Mouse (Mus musculus) embryonic facial prominence, embryonic 10.5 days (tissue): ENCODE data around the gene Krt9. TPM values are rescaled to one million over a fixed set of nuclear protein-coding genes. Genes with fewer than 3 reads are reported as not detected.

ENCODE experiments used
- DNase-seq: peaks from one replicate; pipeline ENCODE4 v3.0.0-alpha.2; 2017; ENCODE audit warnings: low spot score
- H3K27ac ChIP-seq: fragments of 300-500 bp; sonication (generic); replicated peaks from 2 replicates; pipeline ENCODE4 v1.5.1; 2016; ENCODE audit warnings: mild to moderate bottlenecking
- H3K27me3 ChIP-seq: fragments of 300-500 bp; sonication (generic); replicated peaks from 2 replicates; pipeline ENCODE4 v1.6.1; 2016; ENCODE audit warnings: low read depth, mild to moderate bottlenecking; ENCODE audit not compliant: poor library complexity, severe bottlenecking
- H3K36me3 ChIP-seq: fragments of 300-500 bp; sonication (generic); replicated peaks from 2 replicates; pipeline ENCODE4 v1.6.1; 2016; ENCODE audit warnings: mild to moderate bottlenecking, moderate library complexity
- H3K4me1 ChIP-seq: fragments of 300-500 bp; sonication (generic); 2 replicates; pipeline ENCODE4 v1.6.1; 2016
- H3K4me3 ChIP-seq: fragments of 300-500 bp; sonication (generic); 2 replicates; pipeline ENCODE4 v1.5.1; 2016; ENCODE audit warnings: mild to moderate bottlenecking, moderate library complexity
- H3K9me3 ChIP-seq: fragments of 300-500 bp; sonication (generic); 2 replicates; pipeline ENCODE4 v1.6.1; 2016; ENCODE audit warnings: mild to moderate bottlenecking
- WGBS: fragments of 180-500 bp; shearing (Covaris S2); methylation state at CpG from one replicate; pipeline ENCODE4 v1.1.7; 2016; 5-methylcytosine and 5-hydroxymethylcytosine counted together
- polyA plus RNA-seq: library from polyadenylated mRNA; unstranded; fragments of >200 nt; fragmentation: Nextera tagmentation; extraction: Ambion mirVana; gene quantifications from 2 replicates; pipeline ENCODE4 v1.2.1, GENCODE M21; 2016

The Krt9 gene
- polyA plus RNA-seq, 1 experiment from 2014 or later, result not detected

DNA sequence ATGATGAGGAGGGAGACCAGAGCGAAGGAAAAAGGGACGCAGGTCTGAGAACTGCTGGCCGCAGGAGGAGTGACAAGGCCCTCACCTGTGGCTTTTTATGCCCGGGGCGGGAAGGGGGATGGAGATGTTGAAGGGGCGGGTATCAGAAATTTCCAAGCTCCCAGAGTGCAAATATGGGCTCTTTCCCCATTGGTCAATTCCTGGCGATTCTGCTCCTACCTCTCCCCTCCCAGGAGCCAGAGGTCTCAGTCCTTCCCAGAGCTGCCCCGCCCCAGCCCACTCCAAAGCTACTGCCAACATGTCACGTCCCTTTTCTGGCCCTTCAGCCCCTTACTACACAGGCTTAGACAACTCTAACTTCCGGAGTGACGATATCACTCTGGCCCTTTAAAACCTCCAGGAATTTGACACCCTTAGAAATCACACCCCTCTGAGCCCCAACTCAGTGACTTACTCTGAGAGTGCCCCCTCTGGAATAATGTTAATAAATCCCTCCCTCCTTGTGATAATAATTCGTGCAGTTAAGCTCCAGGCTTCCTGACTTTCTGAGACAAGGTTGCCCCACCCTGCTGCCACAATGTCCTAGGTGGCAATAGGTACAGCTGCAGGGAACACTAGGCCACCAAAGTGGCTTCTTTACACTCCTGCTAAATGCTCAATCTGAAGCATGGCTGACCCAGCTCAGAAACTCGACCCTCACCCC lies 47.0 kb downstream of the Krt9 start:
- H3K4me3 ChIP-seq, result peak overlapping the region; percentile 52
- no peak overlapping the region; the same call in 1 of the 2 replicates for H3K27ac ChIP-seq
- WGBS, result 4% methylated on average over 13 of the region's 13 CpGs
- peak; percentile 34 for DNase-seq
- H3K27me3 ChIP-seq, result peaks cover 45% of the 10 kb centered on the region
- peaks cover 24% of the 10 kb centered on the region for H3K4me1 ChIP-seq
- no peaks in the 10 kb centered on the region for H3K9me3 ChIP-seq
- no peaks in the 10 kb centered on the region for H3K36me3 ChIP-seq

- no peaks in the 10 kb centered on the region for H3K36me3 ChIP-seq
- WGBS, result 2% methylated on average over 20 of the region's 20 CpGs
- peaks cover 45% of the 10 kb centered on the region for H3K27me3 ChIP-seq
- H3K27ac ChIP-seq, result no peak overlapping the region
- H3K4me1 ChIP-seq, result peaks cover 30% of the 10 kb centered on the region
- DNase-seq, result peak; percentile 44
- no peaks in the 10 kb centered on the region for H3K9me3 ChIP-seq
- H3K4me3 ChIP-seq, result peak overlapping the region; percentile 52
Measured at GRCm38 (mm10) chr11:100145104-100145503, 47.9 kb downstream of the Krt9 start.

DNA sequence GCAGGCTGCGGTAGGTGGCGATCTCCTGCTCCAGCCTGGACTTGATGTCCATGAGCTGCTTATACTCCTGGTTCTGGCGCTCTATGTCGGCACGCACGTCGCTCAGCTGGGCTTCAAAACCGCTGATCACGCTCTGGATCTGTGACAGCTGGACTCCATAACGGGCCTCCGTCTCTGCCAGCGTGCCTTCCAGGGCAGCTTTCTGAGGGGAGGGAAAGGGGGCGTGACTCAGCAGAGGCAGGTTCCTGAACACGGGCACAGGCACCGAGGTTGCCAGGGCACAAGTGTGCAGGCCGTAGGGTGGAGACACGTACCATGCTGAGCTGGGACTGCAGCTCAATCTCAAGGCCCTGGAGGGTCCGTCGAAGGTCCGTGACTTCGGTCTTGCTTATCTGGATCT lies 52.1 kb downstream of the Krt9 start:
- peaks cover 26% of the 10 kb centered on the region for H3K27me3 ChIP-seq
- H3K4me3 ChIP-seq, result no peak overlapping the region
- H3K4me1 ChIP-seq, result peaks cover 61% of the 10 kb centered on the region
- DNase-seq, result no peak
- 89% methylated on average over 21 of the region's 21 CpGs for WGBS
- no peak overlapping the region for H3K27ac ChIP-seq
- H3K9me3 ChIP-seq, result no peaks in the 10 kb centered on the region
- H3K36me3 ChIP-seq, result no peaks in the 10 kb centered on the region

DNA sequence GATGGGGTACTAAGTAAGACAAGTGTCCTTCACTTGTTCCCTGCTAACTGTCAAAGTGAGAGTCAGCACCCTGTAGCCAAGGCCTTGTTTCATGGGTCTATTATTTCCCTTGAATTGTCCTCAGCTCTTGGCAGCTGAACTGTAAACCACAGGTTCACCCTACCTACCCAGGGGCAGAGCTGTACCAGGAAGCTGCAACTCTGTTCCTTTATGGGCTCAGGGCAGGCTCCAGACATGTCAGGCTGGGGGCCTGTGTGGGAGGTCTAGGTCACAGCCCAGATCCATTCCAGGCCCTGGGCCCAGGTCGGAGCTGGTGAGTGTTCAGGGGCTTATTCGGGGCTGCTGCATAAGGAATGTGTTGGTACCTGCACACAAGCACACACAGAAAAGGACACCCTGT lies 53.7 kb downstream of the Krt9 start:
- DNase-seq, result no peak
- no peak overlapping the region for H3K4me3 ChIP-seq
- H3K27ac ChIP-seq, result peak overlapping the region; percentile 40
- H3K36me3 ChIP-seq, result no peaks in the 10 kb centered on the region
- 75% methylated on average over 2 of the region's 2 CpGs for WGBS
- peaks cover 10% of the 10 kb centered on the region for H3K27me3 ChIP-seq
- peaks cover 50% of the 10 kb centered on the region for H3K4me1 ChIP-seq
- no peaks in the 10 kb centered on the region for H3K9me3 ChIP-seq

DNA sequence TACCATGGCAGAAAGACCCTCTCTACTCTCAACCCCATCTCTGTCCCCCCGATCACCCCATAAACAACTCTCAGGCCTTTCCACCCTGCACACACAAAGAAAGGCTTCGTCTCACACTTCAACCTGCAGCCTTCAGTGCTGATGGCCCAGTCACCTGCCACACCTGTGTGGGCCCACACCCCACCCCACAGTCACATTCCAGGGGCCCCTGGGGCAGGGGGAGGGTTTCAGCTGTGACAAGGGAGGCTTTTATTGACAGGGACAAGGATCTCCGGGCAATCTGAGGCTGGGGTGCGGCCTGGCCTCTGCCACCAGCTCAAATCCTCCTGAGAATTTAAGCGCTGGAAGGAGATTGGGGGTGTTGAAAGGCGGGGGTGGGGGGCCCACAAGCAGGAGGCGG lies 54.2 kb downstream of the Krt9 start:
- 42% methylated on average over 7 of the region's 7 CpGs for WGBS
- no peaks in the 10 kb centered on the region for H3K9me3 ChIP-seq
- H3K27me3 ChIP-seq, result peaks cover 4% of the 10 kb centered on the region
- H3K4me1 ChIP-seq, result peaks cover 48% of the 10 kb centered on the region
- H3K27ac ChIP-seq, result peak overlapping the region; percentile 40; the same call in 1 of the 2 replicates
- H3K4me3 ChIP-seq, result no peak overlapping the region
- peak; percentile 35 for DNase-seq
- H3K36me3 ChIP-seq, result no peaks in the 10 kb centered on the region

GRCm38 (mm10) chr11:100137693-100138092 lies 55.4 kb downstream of the Krt9 start:
- Histone ChIP-seq H3K4me1 (peaks cover 48% of the 10 kb centered on the region), H3K27me3 (no peaks in the 10 kb centered on the region), H3K27ac (no peak overlapping the region; the same call in 1 of the 2 replicates), H3K36me3 (no peaks in the 10 kb centered on the region), H3K4me3 (no peak overlapping the region), H3K9me3 (no peaks in the 10 kb centered on the region)
- WGBS, result 51% methylated on average over 5 of the region's 5 CpGs
- no peak for DNase-seq

Other genes with a start within 250 kb of the Krt9 start
- not detected in 2 replicates for gene Krtap9-5, start 244.8 kb downstream of the Krt9 start, polyA plus RNA-seq
- gene Krtap29-1, start 214.2 kb downstream of the Krt9 start, polyA plus RNA-seq, result not detected in 2 replicates
- not detected in 2 replicates for gene Krtap16-1, start 206.6 kb downstream of the Krt9 start, polyA plus RNA-seq
- gene Krtap17-1, start 199.3 kb downstream of the Krt9 start, polyA plus RNA-seq, result not detected in 2 replicates
- gene Krt33a, start 177.0 kb downstream of the Krt9 start, polyA plus RNA-seq, result not detected in 2 replicates
- not detected in 2 replicates for gene Krt33b, start 163.4 kb downstream of the Krt9 start, polyA plus RNA-seq
- not detected in 2 replicates for gene Krt34, start 151.7 kb downstream of the Krt9 start, polyA plus RNA-seq
- not detected in 2 replicates for gene Krt31, start 142.7 kb downstream of the Krt9 start, polyA plus RNA-seq
- not detected in 2 replicates for gene Krt32, start 105.0 kb downstream of the Krt9 start, polyA plus RNA-seq
- not detected in 2 replicates for gene Krt35, start 97.0 kb downstream of the Krt9 start, polyA plus RNA-seq
- gene Krt36, start 87.6 kb downstream of the Krt9 start, polyA plus RNA-seq, result 0.09 TPM in 1 of 2 replicates, not detected in the other
- not detected in 2 replicates for gene Krt13, start 71.7 kb downstream of the Krt9 start, polyA plus RNA-seq
- 2.8 and 8.6 TPM in 2 replicates for gene Krt15, start 57.3 kb downstream of the Krt9 start, polyA plus RNA-seq
- gene Krt19, start 44.6 kb downstream of the Krt9 start, polyA plus RNA-seq, result 16.1 and 18.2 TPM in 2 replicates
- gene Krt14, start 14.3 kb upstream of the Krt9 start, polyA plus RNA-seq, result 12.0 and 16.1 TPM in 2 replicates
- gene Krt16, start 55.7 kb upstream of the Krt9 start, polyA plus RNA-seq, result not detected in 2 replicates
- 0.28 and 0.67 TPM in 2 replicates for gene Krt17, start 67.8 kb upstream of the Krt9 start, polyA plus RNA-seq
- gene Krt42, start 76.6 kb upstream of the Krt9 start, polyA plus RNA-seq, result not detected in 2 replicates
- 1,675 and 1,681 TPM in 2 replicates for gene Eif1, start 126.6 kb upstream of the Krt9 start, polyA plus RNA-seq
- gene Gast, start 141.2 kb upstream of the Krt9 start, polyA plus RNA-seq, result 0.37 TPM in 1 of 2 replicates, not detected in the other
- gene Hap1, start 162.9 kb upstream of the Krt9 start, polyA plus RNA-seq, result 14.0 and 14.2 TPM in 2 replicates
- gene Jup, start 204.5 kb upstream of the Krt9 start, polyA plus RNA-seq, result 45.8 and 52.6 TPM in 2 replicates
- 34.1 and 34.9 TPM in 2 replicates for gene P3h4, start 221.6 kb upstream of the Krt9 start, polyA plus RNA-seq
- 61.4 and 67.0 TPM in 2 replicates for gene Fkbp10, start 222.5 kb upstream of the Krt9 start, polyA plus RNA-seq
- gene Nt5c3b, start 248.6 kb upstream of the Krt9 start, polyA plus RNA-seq, result 150 and 156 TPM in 2 replicates
- 0.75 and 0.98 TPM in 2 replicates for gene Klhl10, start 248.7 kb upstream of the Krt9 start, polyA plus RNA-seq